Mouse (Mus musculus): Measurements from ENCODE around the gene Sumf1.

Gene Sumf1

DNA sequence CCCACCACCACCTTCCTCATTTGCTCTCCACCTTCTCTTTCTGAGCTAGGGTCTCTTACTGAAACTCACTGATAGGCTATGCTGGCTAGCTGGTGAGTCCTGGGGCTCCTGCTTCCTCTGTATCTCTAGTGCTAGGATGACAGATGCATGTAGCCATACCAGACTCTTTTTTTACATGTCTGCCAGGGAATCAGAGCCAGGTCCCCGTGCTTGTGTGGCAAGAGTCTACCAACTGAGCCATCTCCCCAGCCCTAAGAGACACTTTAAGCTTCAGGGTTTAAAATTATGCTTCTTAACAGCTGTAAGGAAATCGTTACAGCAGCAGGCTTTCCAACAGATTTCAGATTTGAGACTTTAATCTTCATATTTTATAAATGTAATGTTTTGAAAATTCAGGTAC is 111.5 kb downstream of the Sumf1 start:
- DNase-seq: no peak

DNA sequence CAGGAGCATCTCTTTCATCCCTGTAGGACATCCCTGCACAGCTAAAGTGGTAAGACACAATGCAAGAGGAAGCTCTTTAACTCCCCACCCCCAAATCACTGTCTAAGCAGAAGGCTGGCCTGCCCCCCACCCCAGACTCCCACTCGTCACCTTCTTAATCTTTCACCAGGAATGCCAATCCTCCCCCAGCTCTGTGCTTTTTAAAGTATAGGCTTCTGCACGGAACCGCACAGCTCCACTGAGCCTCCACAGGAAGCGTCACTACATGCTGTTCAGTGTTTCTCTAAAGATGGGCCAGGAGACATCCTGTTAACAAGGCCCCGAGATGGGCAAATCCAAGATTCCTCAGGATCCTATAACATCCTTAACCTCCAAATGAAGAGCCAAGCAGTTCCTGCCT is 112.3 kb downstream of the Sumf1 start:
- no peak for DNase-seq

DNA sequence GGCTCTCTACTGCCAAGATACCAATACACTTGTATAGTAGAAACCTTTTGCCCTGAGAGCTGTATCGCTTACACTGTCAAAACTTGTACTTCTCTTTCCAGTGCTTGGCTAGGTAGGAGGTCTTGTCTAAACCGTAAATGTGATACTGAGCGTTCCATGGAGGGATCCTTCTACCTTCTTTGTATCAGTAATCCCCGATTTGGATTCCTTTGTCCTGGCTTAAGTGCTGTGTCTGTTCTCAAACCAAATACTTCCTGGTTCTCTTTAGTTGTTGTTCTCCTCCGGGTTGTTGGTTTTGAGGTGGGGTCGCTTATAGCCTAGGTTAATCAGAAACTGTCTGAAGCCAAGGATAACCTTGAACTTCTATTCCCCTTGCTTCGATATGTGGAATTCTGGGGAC is 114.4 kb downstream of the Sumf1 start:
- no peak for DNase-seq

DNA sequence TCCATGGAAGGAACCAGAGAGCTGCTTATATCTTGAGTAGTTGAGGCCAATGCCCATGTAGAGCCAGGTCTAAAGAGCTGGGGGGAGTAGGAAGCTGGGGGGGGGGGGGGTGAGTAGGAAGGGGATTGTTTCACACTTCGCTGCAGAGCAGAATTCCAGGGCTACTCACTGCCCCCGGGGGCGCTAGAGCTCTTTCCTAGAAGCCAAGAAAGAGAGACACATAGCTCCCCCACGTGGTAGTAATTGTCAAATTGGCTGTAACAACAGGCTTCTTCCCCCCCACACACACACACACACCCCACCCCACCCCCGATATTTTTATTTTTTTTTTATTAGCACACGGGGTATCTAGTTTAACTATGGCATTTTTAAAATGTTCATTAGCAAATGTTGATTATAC is 119.8 kb downstream of the Sumf1 start:
- peak; percentile 82 to 85 for DNase-seq

GRCm38 (mm10) chr6:108064918-108065526 is 120.4 kb downstream of the Sumf1 start, which contains the start of gene Setmar:
Setmar (plus strand) TSS chr6:108065045.
- peak; percentile 96 to 97 for DNase-seq

DNA sequence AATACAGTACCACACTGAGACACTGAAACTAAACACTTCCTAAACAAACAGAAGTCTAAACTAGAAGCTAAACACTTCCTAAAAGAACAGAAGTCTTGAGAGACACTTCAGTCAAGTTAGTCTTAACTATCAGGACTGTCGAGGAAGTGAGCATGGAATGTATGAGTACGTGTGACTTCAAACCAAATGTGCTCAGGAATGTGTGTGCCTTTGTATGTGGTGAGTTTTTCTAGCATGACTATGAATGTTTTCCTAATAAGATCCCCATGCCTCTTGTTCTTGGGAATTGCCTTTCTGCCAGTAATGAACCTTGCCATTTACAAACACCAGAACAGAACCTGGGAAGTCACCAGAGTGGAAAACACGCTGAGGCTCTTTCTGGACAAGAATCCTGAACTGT is 124.3 kb downstream of the Sumf1 start:
- DNase-seq: no peak

- DNase-seq: peak; percentile 16 to 20
Measured at GRCm38 (mm10) chr6:108058066-108058465, 127.3 kb downstream of the Sumf1 start.

- DNase-seq: no peak
Measured at GRCm38 (mm10) chr6:108057353-108057752, 128.0 kb downstream of the Sumf1 start.

Measured in cerebellum, postnatal 36 days (tissue).